Mouse (Mus musculus) embryo, embryonic 10 days (tissue): ENCODE measurements at regions not wholly inside any gene's neighbourhood (a gene's known extent, or its start where the extent isn't known, plus 50 kb on each side); places are given as distances from the start of the nearest gene placed in this dataset.

Source experiments
- DNase-seq: peaks from one replicate; pipeline ENCODE4 v3.0.0-alpha.2; 2015; ENCODE audit warnings: low spot score

- no peak for DNase-seq
These were observed 55.3 kb downstream of the Crygf start for GRCm38 (mm10) chr1:65981665-65982064.

- DNase-seq = peak; percentile 11
These were observed 74.1 kb downstream of the Crygf start for GRCm38 (mm10) chr1:66000398-66000797.

- peak; percentile 76 for DNase-seq
These were observed 77.8 kb downstream of the Crygf start for GRCm38 (mm10) chr1:66003897-66004660.
